Mouse (Mus musculus) layer of hippocampus, postnatal 14 days (tissue): ENCODE data around the gene Ftsj3. TPM values are rescaled to one million over a fixed set of nuclear protein-coding genes. Genes with fewer than 3 reads are reported as not detected.

Experiments used
- DNase-seq, 2 experiments: peaks; one replicate each; pipeline ENCODE4 v3.0.0; 2021 to 2022; ENCODE audit warnings: low spot score in 2 of 2, mixed read lengths in 1 of 2
- long read RNA-seq, 2 experiments: library from polyadenylated mRNA; stranded (forward); transcript quantifications; one replicate each; pipeline ENCODE4 v2.0.0; 2021
- total RNA-seq, 2 experiments: library from RNA; stranded (reverse); gene quantifications; 2 replicates each; pipeline ENCODE4 v1.2.3; 2021

The Ftsj3 gene
- total RNA-seq = 10 to 100 TPM; 31.0 to 36.6 TPM
- long read RNA-seq, experiment 1, transcript Ftsj3-201 (21 exons, 3,144 nt) = major isoform, 17 of 20 reads
- long read RNA-seq, experiment 1, partial matches to known transcripts = 3 of 20 reads
- long read RNA-seq, experiment 1, other reads (novel, unspliced or antisense) = 0 of 20 reads
- long read RNA-seq, experiment 2, transcript Ftsj3-201 (21 exons, 3,144 nt) = major isoform, 21 of 27 reads
- long read RNA-seq, experiment 2, partial matches to known transcripts = 1 of 27 reads
- long read RNA-seq, experiment 2, other reads (novel, unspliced or antisense) = 5 of 27 reads

- peak; percentile 99 for DNase-seq
Measured at GRCm38 (mm10) chr11:106255685-106256451, at the start of gene Ftsj3, which contains the start of gene Psmc5. Gene Ftsj3, minus strand, starts transcription at chr11:106256079. Gene Psmc5, plus strand, starts transcription at chr11:106256154.

GRCm38 (mm10) chr11:106305348-106306064 is 49.6 kb upstream of the Ftsj3 start:
- DNase-seq = no peak

GRCm38 (mm10) chr11:106302634-106303033 is 46.8 kb upstream of the Ftsj3 start:
- no peak for DNase-seq

GRCm38 (mm10) chr11:106301765-106302164 is 45.9 kb upstream of the Ftsj3 start, which contains the start of gene Gh:
Gene Gh, minus strand, starts transcription at chr11:106301865.
- no peak for DNase-seq

- DNase-seq = no peak
Measured at GRCm38 (mm10) chr11:106291861-106292260, 36.0 kb upstream of the Ftsj3 start.

- no peak for DNase-seq
Measured at GRCm38 (mm10) chr11:106290376-106290775, 34.5 kb upstream of the Ftsj3 start.

- DNase-seq = no peak
Measured at GRCm38 (mm10) chr11:106289369-106289768, 33.5 kb upstream of the Ftsj3 start.

GRCm38 (mm10) chr11:106286987-106287386 is 31.1 kb upstream of the Ftsj3 start:
- DNase-seq = no peak

- no peak for DNase-seq
Measured at GRCm38 (mm10) chr11:106286206-106286605, 30.3 kb upstream of the Ftsj3 start.

GRCm38 (mm10) chr11:106284126-106284525 is 28.2 kb upstream of the Ftsj3 start:
- no peak for DNase-seq

GRCm38 (mm10) chr11:106283371-106283770 is 27.5 kb upstream of the Ftsj3 start:
- no peak for DNase-seq

- no peak for DNase-seq
Measured at GRCm38 (mm10) chr11:106282452-106282851, 26.6 kb upstream of the Ftsj3 start.

GRCm38 (mm10) chr11:106276454-106276853 is 20.6 kb upstream of the Ftsj3 start, which contains the start of gene Tcam1:
Gene Tcam1, plus strand, starts transcription at chr11:106276672.
- peak; percentile 96 for DNase-seq

- DNase-seq = no peak
Measured at GRCm38 (mm10) chr11:106274971-106275411, 19.1 kb upstream of the Ftsj3 start.

GRCm38 (mm10) chr11:106274374-106274773 is 18.5 kb upstream of the Ftsj3 start:
- DNase-seq = no peak

- DNase-seq = no peak
Measured at GRCm38 (mm10) chr11:106273811-106274210, 17.9 kb upstream of the Ftsj3 start.

- no peak for DNase-seq
Measured at GRCm38 (mm10) chr11:106273311-106273684, 17.4 kb upstream of the Ftsj3 start.

- DNase-seq = peak; percentile 98 to 99
Measured at GRCm38 (mm10) chr11:106272644-106273310, 16.9 kb upstream of the Ftsj3 start, which contains the start of gene Smarcd2. Gene Smarcd2, minus strand, starts transcription at chr11:106272972.

GRCm38 (mm10) chr11:106271794-106272643 is 16.1 kb upstream of the Ftsj3 start:
- no peak for DNase-seq
